Mouse (Mus musculus): ENCODE measurements around the gene Raet1e. TPM values are rescaled to one million over a fixed set of nuclear protein-coding genes. Genes with fewer than 3 reads are reported as not detected.
A peak's percentile ranks its signal among the peaks of the same experiment; 100 is the strongest.
"Not testable (repeated sequence)": the region's sequence is repeated elsewhere in the genome, so short reads cannot be mapped to it uniquely, and the experiment has no call there.

The Raet1e gene
- polyA plus RNA-seq (2016; fragmentation: Nextera tagmentation; extraction: Ambion mirVana): 8.6 and 8.9 TPM in 2 replicates

- peak within 1 kb of the TSS; percentile 54 for H3K4me2 ChIP-seq (replicated peaks)
- H3K27me3 ChIP-seq: peaks cover 64% of the 10 kb centered on the region
- H3K36me3 ChIP-seq, H3K9ac ChIP-seq, H3K9me3 ChIP-seq, H3K27ac ChIP-seq, H3K4me1 ChIP-seq: not testable (repeated sequence)
- peak; percentile 69 for ATAC-seq (ENCODE audit: insufficient number of reproducible peaks, insufficient read depth, low FRiP score, low TSS enrichment)
- peak within 1 kb of the TSS; percentile 38 for H3K4me3 ChIP-seq
- 1% methylated on average over 48 of the region's 48 CpGs for WGBS
Observed at GRCm38 (mm10) chr10:22158310-22158999, at the start of gene Raet1e, which contains the start of gene H60b. TSS of gene Raet1e (plus strand) at chr10:22158569. TSS of gene H60b (plus strand) at chr10:22158586.

GRCm38 (mm10) chr10:22140665-22141280 is 17.6 kb upstream of the Raet1e start:
- H3K4me2 ChIP-seq (replicated peaks): peak overlapping the region; percentile 73
- peak overlapping the region; percentile 42 for H3K4me3 ChIP-seq
- no peaks in the 10 kb centered on the region for H3K27me3 ChIP-seq
- no peaks in the 10 kb centered on the region for H3K9me3 ChIP-seq
- peak overlapping the region; percentile 49 for H3K9ac ChIP-seq
- no peaks in the 10 kb centered on the region for H3K36me3 ChIP-seq
- H3K27ac ChIP-seq: no peak overlapping the region
- H3K4me1 ChIP-seq: no peaks in the 10 kb centered on the region
- ATAC-seq (ENCODE audit: insufficient number of reproducible peaks, insufficient read depth, low FRiP score, low TSS enrichment): no peak
- 0% methylated on average over 19 of the region's 19 CpGs for WGBS

- not testable (repeated sequence) for ATAC-seq (ENCODE audit: insufficient number of reproducible peaks, insufficient read depth, low FRiP score, low TSS enrichment)
Observed at GRCm38 (mm10) chr10:22142194-22142593, 16.2 kb upstream of the Raet1e start.

GRCm38 (mm10) chr10:22142926-22143325 is 15.4 kb upstream of the Raet1e start:
- H3K36me3 ChIP-seq: no peaks in the 10 kb centered on the region
- H3K27ac ChIP-seq: no peak overlapping the region
- 64% methylated on average over 5 of the region's 5 CpGs for WGBS
- H3K4me3 ChIP-seq: no peak overlapping the region
- H3K4me2 ChIP-seq (replicated peaks): no peak overlapping the region
- no peaks in the 10 kb centered on the region for H3K27me3 ChIP-seq
- no peak overlapping the region for H3K9ac ChIP-seq
- H3K9me3 ChIP-seq: no peaks in the 10 kb centered on the region
- H3K4me1 ChIP-seq: no peaks in the 10 kb centered on the region
- no peak for ATAC-seq (ENCODE audit: insufficient number of reproducible peaks, insufficient read depth, low FRiP score, low TSS enrichment)

More at GRCm38 (mm10) chr10:22142194-22142593, 16.2 kb upstream of the Raet1e start:
- not testable (repeated sequence) for H3K36me3 ChIP-seq; H3K4me1 ChIP-seq; H3K27me3 ChIP-seq; H3K4me3 ChIP-seq; H3K4me2 ChIP-seq (replicated peaks); H3K27ac ChIP-seq; H3K9ac ChIP-seq; H3K9me3 ChIP-seq
- WGBS: 91% methylated on average over 1 of the region's 1 CpGs

GRCm38 (mm10) chr10:22148441-22149072 is 9.8 kb upstream of the Raet1e start:
- Histone ChIP-seq H3K4me1 (peaks cover 14% of the 10 kb centered on the region), H3K4me2 (replicated peaks) (peak overlapping the region; percentile 94), H3K27ac (peak overlapping the region; percentile 31; the same call in 1 of the 2 replicates), H3K9ac (peak overlapping the region; percentile 73), H3K27me3 (peaks cover 22% of the 10 kb centered on the region), H3K36me3 (no peaks in the 10 kb centered on the region), H3K4me3 (peak overlapping the region; percentile 71), H3K9me3 (no peaks in the 10 kb centered on the region)
- under 1% methylated on average over 47 of the region's 50 CpGs for WGBS
- peak; percentile 85 for ATAC-seq (ENCODE audit: insufficient number of reproducible peaks, insufficient read depth, low FRiP score, low TSS enrichment)

GRCm38 (mm10) chr10:22149073-22149690 is 9.2 kb upstream of the Raet1e start, which contains the start of gene E030030I06Rik:
TSS of gene E030030I06Rik (minus strand) at chr10:22149270.
- Histone ChIP-seq H3K27ac (peak within 1 kb of the TSS; percentile 31; the same call in 1 of the 2 replicates), H3K36me3 (no peaks in the 10 kb centered on the region)

GRCm38 (mm10) chr10:22149691-22150465 is 8.5 kb upstream of the Raet1e start:
- no peak for ATAC-seq (ENCODE audit: insufficient number of reproducible peaks, insufficient read depth, low FRiP score, low TSS enrichment)
- under 1% methylated on average over 50 of the region's 50 CpGs for WGBS
- no peak overlapping the region for H3K27ac ChIP-seq
- peaks cover 28% of the 10 kb centered on the region for H3K27me3 ChIP-seq
- peaks cover 14% of the 10 kb centered on the region for H3K4me1 ChIP-seq
- H3K36me3 ChIP-seq: no peaks in the 10 kb centered on the region
- no peaks in the 10 kb centered on the region for H3K9me3 ChIP-seq
- peak overlapping the region; percentile 73; the same call in 1 of the 2 replicates for H3K9ac ChIP-seq
- peak overlapping the region; percentile 71 for H3K4me3 ChIP-seq
- H3K4me2 ChIP-seq (replicated peaks): peak overlapping the region; percentile 94

More at GRCm38 (mm10) chr10:22149073-22149690, 9.2 kb upstream of the Raet1e start, which contains the start of gene E030030I06Rik:
- peaks cover 14% of the 10 kb centered on the region for H3K4me1 ChIP-seq
- peak within 1 kb of the TSS; percentile 71 for H3K4me3 ChIP-seq
- H3K4me2 ChIP-seq (replicated peaks): peak within 1 kb of the TSS; percentile 94
- H3K27me3 ChIP-seq: peaks cover 26% of the 10 kb centered on the region
- WGBS: under 1% methylated on average over 37 of the region's 37 CpGs
- H3K9me3 ChIP-seq: no peaks in the 10 kb centered on the region
- peak within 1 kb of the TSS; percentile 73 for H3K9ac ChIP-seq
- ATAC-seq (ENCODE audit: insufficient number of reproducible peaks, insufficient read depth, low FRiP score, low TSS enrichment): peak; percentile 35

- peak overlapping the region; percentile 94 for H3K4me2 ChIP-seq (replicated peaks)
- WGBS: under 1% methylated on average over 27 of the region's 27 CpGs
- H3K9me3 ChIP-seq: no peaks in the 10 kb centered on the region
- no peak overlapping the region for H3K9ac ChIP-seq
- peaks cover 33% of the 10 kb centered on the region for H3K27me3 ChIP-seq
- no peak for ATAC-seq (ENCODE audit: insufficient number of reproducible peaks, insufficient read depth, low FRiP score, low TSS enrichment)
- no peaks in the 10 kb centered on the region for H3K36me3 ChIP-seq
- H3K4me3 ChIP-seq: peak overlapping the region; percentile 71
- H3K4me1 ChIP-seq: peaks cover 14% of the 10 kb centered on the region
- H3K27ac ChIP-seq: no peak overlapping the region
Observed at GRCm38 (mm10) chr10:22150593-22150992, 7.8 kb upstream of the Raet1e start.

GRCm38 (mm10) chr10:22151056-22151862 is 7.1 kb upstream of the Raet1e start:
- ATAC-seq (ENCODE audit: insufficient number of reproducible peaks, insufficient read depth, low FRiP score, low TSS enrichment); H3K36me3 ChIP-seq; H3K27ac ChIP-seq; H3K9me3 ChIP-seq; H3K9ac ChIP-seq: not testable (repeated sequence)
- peaks cover 40% of the 10 kb centered on the region for H3K27me3 ChIP-seq
- peak overlapping the region; percentile 38 for H3K4me2 ChIP-seq (replicated peaks)
- under 1% methylated on average over 55 of the region's 55 CpGs for WGBS
- peak overlapping the region; percentile 22; the same call in 1 of the 2 replicates for H3K4me3 ChIP-seq
- H3K4me1 ChIP-seq: peaks cover 14% of the 10 kb centered on the region

GRCm38 (mm10) chr10:22151863-22152640 is 6.3 kb upstream of the Raet1e start:
- H3K9ac ChIP-seq; H3K36me3 ChIP-seq; H3K27ac ChIP-seq; ATAC-seq (ENCODE audit: insufficient number of reproducible peaks, insufficient read depth, low FRiP score, low TSS enrichment); H3K4me2 ChIP-seq (replicated peaks); H3K4me3 ChIP-seq; H3K9me3 ChIP-seq: not testable (repeated sequence)
- peaks cover 14% of the 10 kb centered on the region for H3K4me1 ChIP-seq
- peaks cover 48% of the 10 kb centered on the region for H3K27me3 ChIP-seq
- 2% methylated on average over 11 of the region's 11 CpGs for WGBS
